Mouse (Mus musculus) ES-E14 (cell line): ENCODE measurements at regions not wholly inside any gene's neighbourhood (a gene's known extent, or its start where the extent isn't known, plus 50 kb on each side); places are given as distances from the start of the nearest gene placed in this dataset.

Experiments
- DNase-seq: peaks from one replicate; pipeline ENCODE4 v3.0.0-alpha.2; 2013; ENCODE audit warnings: low read depth, low spot score
- H3K27ac ChIP-seq: 2 replicates; pipeline ENCODE4 v1.5.1; 2012; ENCODE audit warnings: low read depth, mild to moderate bottlenecking, low read length, moderate library complexity, mixed read lengths; ENCODE audit not compliant: poor library complexity, insufficient read depth, severe bottlenecking
- H3K36me3 ChIP-seq: 2 replicates; pipeline ENCODE4 v1.6.1; 2012; ENCODE audit warnings: mild to moderate bottlenecking, low read length, moderate library complexity, mixed read lengths; ENCODE audit not compliant: control insufficient read depth, poor library complexity, insufficient read depth, severe bottlenecking
- H3K4me1 ChIP-seq, 2 experiments: fragments of 150-350 bp in 1 of 2; sonication (generic) in 1 of 2; 2 replicates each; pipeline ENCODE4 v1.6.1; 2012; ENCODE audit warnings: low read length in 2 of 2, mild to moderate bottlenecking in 1 of 2, mixed read lengths in 1 of 2; ENCODE audit not compliant: control insufficient read depth in 2 of 2, insufficient read depth in 2 of 2, poor library complexity in 1 of 2
- H3K4me3 ChIP-seq, 2 experiments: fragments of 150-350 bp in 1 of 2; sonication (generic) in 1 of 2; 2 replicates each; pipeline ENCODE4 v1.5.1; 2012; ENCODE audit warnings: low read length in 2 of 2, low read depth in 1 of 2, mild to moderate bottlenecking in 1 of 2, mixed read lengths in 1 of 2; ENCODE audit not compliant: insufficient read depth in 1 of 2, poor library complexity in 1 of 2, severe bottlenecking in 1 of 2
- H3K9ac ChIP-seq: 2 replicates; pipeline ENCODE4 v1.6.1; 2012; ENCODE audit warnings: low read depth, mild to moderate bottlenecking, low read length, mixed read lengths; ENCODE audit not compliant: poor library complexity, insufficient read depth, severe bottlenecking
- H3K9me3 ChIP-seq: fragments of 150-350 bp; sonication (generic); 2 replicates; pipeline ENCODE4 v1.6.1; 2012; ENCODE audit warnings: low read depth, mild to moderate bottlenecking, low read length; ENCODE audit not compliant: control insufficient read depth, insufficient read depth
- CHD2 ChIP-seq: IDR thresholded peaks from 2 replicates; pipeline ENCODE4 v1.6.1; 2014; ENCODE audit warnings: mild to moderate bottlenecking, low read depth, low read length, inconsistent platforms
- HCFC1 ChIP-seq: IDR thresholded peaks from 2 replicates; pipeline ENCODE4 v1.6.1; 2012; ENCODE audit warnings: low read length, inconsistent platforms, borderline replicate concordance; ENCODE audit not compliant: insufficient read depth
- MAFK ChIP-seq: IDR thresholded peaks from 2 replicates; pipeline ENCODE4 v1.6.1; 2014; ENCODE audit warnings: mild to moderate bottlenecking, low read depth, low read length, inconsistent platforms; ENCODE audit not compliant: insufficient read depth
- ZC3H11A ChIP-seq: IDR thresholded peaks from 2 replicates; pipeline ENCODE4 v1.6.1; 2012; ENCODE audit warnings: low read depth, mild to moderate bottlenecking, inconsistent platforms, low read length, borderline replicate concordance
- ZNF384 ChIP-seq: IDR thresholded peaks from 2 replicates; pipeline ENCODE4 v1.6.1; 2012; ENCODE audit warnings: low read depth, low read length, inconsistent platforms
- in situ Hi-C, 2 experiments: fragments of 600-800 bp; cut with MboI; formaldehyde crosslinking; loops; one replicate each; pipeline ENCODE4 v1.15.1; 2025; ENCODE audit warnings: low sequenced_read_pairs in 2 of 2, inconsistent platforms in 1 of 2; ENCODE audit not compliant: unreplicated experiment in 2 of 2

GRCm38 (mm10) chr5:106082891-106083290 is 206.5 kb downstream of the Zfp326 start:
- in situ Hi-C loops: no loop called here
- Histone ChIP-seq H3K27ac (no peak overlapping the region), H3K36me3 (no peaks in the 10 kb centered on the region), H3K9ac (no peak overlapping the region), H3K4me3 (no peak overlapping the region), H3K4me1 (no peaks in the 10 kb centered on the region), H3K9me3 (no peaks in the 10 kb centered on the region)
- no peak for TF ChIP-seq MAFK
- TF ChIP-seq HCFC1: no peak
- TF ChIP-seq ZC3H11A: no peak
- no peak for TF ChIP-seq CHD2
- TF ChIP-seq ZNF384: no peak
- DNase-seq: no peak

- H3K9me3 ChIP-seq: no peaks in the 10 kb centered on the region
- no peaks in the 10 kb centered on the region for H3K4me1 ChIP-seq
- H3K36me3 ChIP-seq: no peaks in the 10 kb centered on the region
- TF ChIP-seq CHD2: no peak
- TF ChIP-seq MAFK: no peak
- no peak for TF ChIP-seq HCFC1
- TF ChIP-seq ZNF384: no peak
- no peak for TF ChIP-seq ZC3H11A
- in situ Hi-C loops: no loop called here
- H3K4me3 ChIP-seq: no peak overlapping the region
- no peak overlapping the region for H3K9ac ChIP-seq
- DNase-seq: no peak
- no peak overlapping the region for H3K27ac ChIP-seq
These were observed 190.8 kb downstream of the Zfp326 start for GRCm38 (mm10) chr5:106067124-106067551.

- no peak overlapping the region for H3K4me3 ChIP-seq
- H3K9ac ChIP-seq: no peak overlapping the region
- DNase-seq: no peak
- H3K27ac ChIP-seq: no peak overlapping the region
- no peaks in the 10 kb centered on the region for H3K4me1 ChIP-seq
- TF ChIP-seq HCFC1: no peak
- no peak for TF ChIP-seq CHD2
- TF ChIP-seq ZC3H11A: no peak
- no peak for TF ChIP-seq ZNF384
- no peak for TF ChIP-seq MAFK
- in situ Hi-C loops: no loop called here
- H3K36me3 ChIP-seq: no peaks in the 10 kb centered on the region
- H3K9me3 ChIP-seq: no peaks in the 10 kb centered on the region
These were observed 190.3 kb downstream of the Zfp326 start for GRCm38 (mm10) chr5:106066706-106067105.

- no peak overlapping the region for H3K9ac ChIP-seq
- DNase-seq: no peak
- in situ Hi-C loops: no loop called here
These were observed 188.0 kb downstream of the Zfp326 start for GRCm38 (mm10) chr5:106064366-106064765.

GRCm38 (mm10) chr5:106062926-106063325 is 186.6 kb downstream of the Zfp326 start:
- TF ChIP-seq HCFC1 (no peak), CHD2 (no peak), ZC3H11A (no peak), MAFK (no peak), ZNF384 (no peak)
- DNase-seq: no peak
- Histone ChIP-seq H3K27ac (no peak overlapping the region), H3K4me1 (no peaks in the 10 kb centered on the region), H3K9ac (no peak overlapping the region), H3K9me3 (no peaks in the 10 kb centered on the region), H3K36me3 (no peaks in the 10 kb centered on the region), H3K4me3 (no peak overlapping the region)
- in situ Hi-C loops: no loop called here

More at GRCm38 (mm10) chr5:106064366-106064765, 188.0 kb downstream of the Zfp326 start:
- no peaks in the 10 kb centered on the region for H3K36me3 ChIP-seq
- no peaks in the 10 kb centered on the region for H3K9me3 ChIP-seq
- no peak overlapping the region for H3K4me3 ChIP-seq
- TF ChIP-seq MAFK: no peak
- TF ChIP-seq CHD2: no peak
- TF ChIP-seq ZC3H11A: no peak
- TF ChIP-seq ZNF384: no peak
- TF ChIP-seq HCFC1: no peak
- no peaks in the 10 kb centered on the region for H3K4me1 ChIP-seq
- H3K27ac ChIP-seq: no peak overlapping the region
